Mouse (Mus musculus) layer of hippocampus, postnatal 10 days (tissue): ENCODE measurements around the gene Calcoco1. TPM values are rescaled to one million over a fixed set of nuclear protein-coding genes. Genes with fewer than 3 reads are reported as not detected.
"Not testable (repeated sequence)": the region's sequence is repeated elsewhere in the genome, so short reads cannot be mapped to it uniquely, and the experiment has no call there.

Experiments used
- DNase-seq, 2 experiments: peaks; one replicate each; pipeline ENCODE4 v3.0.0; 2021; ENCODE audit warnings: low spot score in 2 of 2
- total RNA-seq, 2 experiments: library from RNA; stranded (reverse); gene quantifications; 2 replicates each; pipeline ENCODE4 v1.2.3; 2021

The Calcoco1 gene
- total RNA-seq, 2 experiments from 2014 or later: 57.7 to 62.7 TPM

- DNase-seq: peak; percentile 88 to 91
Observed at GRCm38 (mm10) chr15:102698193-102698592, 23.8 kb downstream of the Calcoco1 start.

- DNase-seq: no peak
Observed at GRCm38 (mm10) chr15:102696899-102697298, 25.1 kb downstream of the Calcoco1 start.

GRCm38 (mm10) chr15:102693600-102693999 is 28.4 kb downstream of the Calcoco1 start:
- peak; percentile 78 to 85 for DNase-seq

GRCm38 (mm10) chr15:102692991-102693411 is 29.0 kb downstream of the Calcoco1 start:
- peak; percentile 82 to 89 for DNase-seq

GRCm38 (mm10) chr15:102692321-102692804 is 29.6 kb downstream of the Calcoco1 start:
- DNase-seq: no peak

- no peak for DNase-seq
Observed at GRCm38 (mm10) chr15:102685791-102686190, 36.2 kb downstream of the Calcoco1 start.

- no peak for DNase-seq
Observed at GRCm38 (mm10) chr15:102683670-102684069, 38.3 kb downstream of the Calcoco1 start.

GRCm38 (mm10) chr15:102676345-102676744 is 45.6 kb downstream of the Calcoco1 start:
- no peak for DNase-seq

GRCm38 (mm10) chr15:102673548-102673947 is 48.4 kb downstream of the Calcoco1 start:
- DNase-seq: peak; percentile 44 to 57

GRCm38 (mm10) chr15:102672215-102673071 is 49.5 kb downstream of the Calcoco1 start, which contains the start of gene Atp5g2:
Gene Atp5g2 (minus strand): TSS chr15:102672352.
- peak; percentile 53 to 55 for DNase-seq

- peak; percentile 75 to 83 for DNase-seq
Observed at GRCm38 (mm10) chr15:102671721-102672214, 50.2 kb downstream of the Calcoco1 start.

GRCm38 (mm10) chr15:102670767-102671575 is 51.0 kb downstream of the Calcoco1 start:
- DNase-seq: peak; percentile 97 to 99

GRCm38 (mm10) chr15:102670281-102670680 is 51.7 kb downstream of the Calcoco1 start:
- no peak for DNase-seq

- no peak for DNase-seq
Observed at GRCm38 (mm10) chr15:102669571-102669970, 52.4 kb downstream of the Calcoco1 start.

- DNase-seq: peak; percentile 46 to 58
Observed at GRCm38 (mm10) chr15:102665494-102665893, 56.5 kb downstream of the Calcoco1 start.

- no peak for DNase-seq
Observed at GRCm38 (mm10) chr15:102663825-102664224, 58.2 kb downstream of the Calcoco1 start.

- DNase-seq: not testable (repeated sequence)
Observed at GRCm38 (mm10) chr15:102662601-102663000, 59.4 kb downstream of the Calcoco1 start.

- no peak for DNase-seq
Observed at GRCm38 (mm10) chr15:102657926-102658381, 64.0 kb downstream of the Calcoco1 start.
